Mouse (Mus musculus) ovary, postnatal 14 days (tissue): Measurements from ENCODE around the gene Fastkd5.

Experiments
- DNase-seq: peaks from one replicate; pipeline ENCODE4 v3.0.0; 2022; ENCODE audit warnings: low spot score

Gene Fastkd5

GRCm38 (mm10) chr2:130634006-130634738, 4.3 kb upstream of the Fastkd5 start:
- no peak for DNase-seq

- DNase-seq = no peak
Observed at GRCm38 (mm10) chr2:130632887-130633675, 3.3 kb upstream of the Fastkd5 start.

DNA sequence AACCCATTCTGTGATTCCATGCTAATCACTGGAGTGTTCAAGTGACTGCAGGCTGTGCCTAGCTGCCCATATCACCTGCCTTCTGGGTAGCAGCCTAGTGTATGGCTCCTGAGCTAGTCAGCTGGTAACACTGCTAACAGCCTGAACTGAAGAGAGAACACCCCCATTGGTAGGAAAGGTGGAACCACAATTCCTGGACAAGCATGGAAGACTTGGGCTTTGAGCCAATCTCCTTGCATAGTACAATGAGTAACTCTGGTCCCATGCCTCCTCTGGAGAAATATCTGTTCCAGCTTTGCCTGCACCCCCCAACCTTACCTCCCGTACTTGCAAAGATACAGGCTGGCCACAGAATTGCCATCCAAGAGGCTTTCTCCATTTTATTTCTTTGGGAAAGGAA, 2.6 kb upstream of the Fastkd5 start:
- no peak for DNase-seq

DNA sequence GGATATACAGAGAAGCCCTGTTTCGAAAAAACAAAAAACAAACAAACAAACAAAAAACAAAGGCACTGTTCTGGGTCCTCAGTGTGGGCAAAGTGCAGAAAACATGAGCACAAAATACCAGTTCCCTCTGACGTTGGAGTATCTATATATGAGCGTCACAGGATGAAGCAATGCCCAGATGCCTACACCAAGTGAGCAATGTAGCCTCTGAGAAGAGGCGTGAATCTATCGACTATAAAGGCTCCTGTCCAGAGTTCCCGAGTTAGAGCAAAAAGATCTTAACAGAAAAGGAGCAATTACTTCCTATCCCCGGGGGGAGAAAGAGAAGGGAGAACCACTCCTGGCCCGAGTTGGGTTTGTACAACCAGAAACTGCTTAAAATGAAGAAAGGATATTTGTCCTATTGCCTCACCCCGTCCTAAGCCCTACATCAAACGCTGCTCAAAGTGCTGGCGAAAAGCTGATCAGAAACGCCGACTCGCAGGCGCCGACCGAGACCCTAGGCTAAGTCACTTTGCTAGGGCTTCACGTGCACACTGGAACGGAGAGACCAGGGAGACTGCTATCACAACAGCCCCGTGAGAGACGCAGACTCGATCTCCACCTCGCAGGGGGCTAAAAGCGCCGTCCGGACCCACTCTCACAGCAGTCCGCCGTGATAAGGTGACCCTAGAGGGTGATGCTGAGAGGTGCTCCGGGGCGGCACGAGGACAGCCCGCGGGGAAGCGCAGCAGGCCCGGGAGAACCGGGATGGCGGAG, 568 bp downstream of the Fastkd5 start:
- DNase-seq = no peak

DNA sequence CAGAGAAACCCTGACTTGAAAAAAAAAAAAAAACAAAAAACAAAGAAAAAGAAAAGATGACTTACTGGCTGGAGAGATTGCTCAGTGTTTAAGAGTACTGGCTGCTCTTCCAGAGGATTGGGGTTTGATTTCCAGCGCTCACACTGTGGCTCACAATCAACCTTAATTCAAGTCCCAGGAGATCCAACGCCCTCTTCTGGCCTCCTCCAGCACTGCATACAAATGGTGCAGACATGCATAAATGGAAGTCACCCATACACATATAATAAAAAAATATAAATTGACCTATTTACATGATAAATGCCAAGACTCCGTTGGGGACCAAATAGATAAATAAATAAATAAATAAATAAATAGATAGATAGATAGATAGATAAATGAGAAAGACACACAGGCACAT, 1.4 kb downstream of the Fastkd5 start:
- DNase-seq = no peak

GRCm38 (mm10) chr2:130618972-130619371, 10.9 kb downstream of the Fastkd5 start:
- DNase-seq = no peak

DNA sequence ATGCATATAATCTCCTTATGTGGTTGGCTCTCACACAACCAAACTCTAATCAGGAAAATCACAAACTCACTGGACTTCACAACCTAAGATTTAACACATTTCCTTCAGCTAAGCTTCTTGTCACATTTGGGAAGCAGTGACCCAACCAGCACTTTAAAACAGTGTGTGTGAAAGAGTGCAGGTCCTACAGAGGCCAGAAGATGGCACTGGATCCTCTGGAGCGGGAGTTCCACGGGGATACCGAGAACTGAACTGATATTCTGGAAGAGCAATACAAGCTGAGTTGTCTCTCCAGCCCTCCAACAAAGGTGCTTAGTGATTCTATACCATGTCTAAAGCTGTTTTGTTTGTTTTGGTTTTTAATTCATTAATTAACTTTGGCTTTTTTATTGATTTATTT, 16.7 kb downstream of the Fastkd5 start:
- DNase-seq = no peak

GRCm38 (mm10) chr2:130602195-130602594, 27.6 kb downstream of the Fastkd5 start:
- no peak for DNase-seq

DNA sequence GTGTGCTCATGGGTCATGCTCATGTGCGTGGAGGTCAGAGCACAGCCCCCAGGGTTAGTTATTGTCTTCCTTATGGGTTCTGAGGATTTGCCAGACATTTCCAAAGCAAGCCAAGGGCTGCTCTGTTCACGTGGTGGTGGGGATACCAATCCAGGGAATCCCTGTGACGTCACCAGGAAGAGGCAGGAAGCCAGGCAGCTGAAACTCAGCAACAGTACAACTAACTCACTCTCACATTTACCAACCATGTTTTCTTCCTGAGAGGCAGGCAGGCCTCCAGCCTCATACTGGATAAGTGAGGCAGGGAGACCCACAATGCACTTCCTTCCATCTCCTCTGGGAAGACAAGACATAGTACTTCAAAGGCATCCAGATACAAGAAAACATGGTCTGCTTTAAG, 31.4 kb downstream of the Fastkd5 start:
- no peak for DNase-seq

GRCm38 (mm10) chr2:130597601-130598010, 32.2 kb downstream of the Fastkd5 start:
- DNase-seq = no peak

DNA sequence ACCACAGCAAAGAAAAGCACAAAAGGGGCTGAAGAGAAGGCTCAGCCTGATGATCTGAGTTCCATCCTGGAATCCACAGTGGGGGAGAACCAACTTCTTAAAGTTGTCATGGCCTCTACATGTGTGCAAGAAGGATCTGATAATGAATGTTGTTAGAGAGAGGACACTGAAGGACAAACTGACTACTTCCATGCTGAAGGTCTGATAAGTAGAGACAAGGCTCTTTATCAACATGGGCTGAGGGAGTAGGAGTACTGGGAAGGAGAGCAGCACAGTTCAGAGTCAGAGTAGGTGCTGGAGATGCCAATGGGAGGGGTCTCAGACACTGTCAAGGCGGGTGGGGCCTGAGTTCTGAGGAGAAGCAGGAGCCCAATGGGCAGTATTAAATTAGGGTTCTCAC, 34.2 kb downstream of the Fastkd5 start:
- DNase-seq = no peak

DNA sequence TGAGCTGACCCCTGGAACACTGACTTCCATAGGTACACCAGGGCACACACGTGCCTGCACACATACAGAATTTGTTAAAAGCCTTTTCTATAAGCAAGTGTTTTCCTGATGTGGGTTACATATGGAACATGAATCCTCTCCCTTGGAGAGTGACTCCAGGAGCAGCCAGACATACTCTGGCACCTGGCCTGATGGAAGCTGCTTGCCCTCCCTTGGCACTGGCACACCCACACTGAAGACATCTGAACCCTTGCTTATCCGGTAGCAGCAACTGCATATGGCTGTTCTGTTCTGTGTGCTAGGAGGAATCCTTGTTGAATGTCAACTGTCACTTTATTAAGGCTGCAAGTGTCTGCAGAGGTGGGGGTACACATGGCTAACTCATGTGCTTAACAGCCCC, 38.8 kb downstream of the Fastkd5 start:
- DNase-seq = no peak

DNA sequence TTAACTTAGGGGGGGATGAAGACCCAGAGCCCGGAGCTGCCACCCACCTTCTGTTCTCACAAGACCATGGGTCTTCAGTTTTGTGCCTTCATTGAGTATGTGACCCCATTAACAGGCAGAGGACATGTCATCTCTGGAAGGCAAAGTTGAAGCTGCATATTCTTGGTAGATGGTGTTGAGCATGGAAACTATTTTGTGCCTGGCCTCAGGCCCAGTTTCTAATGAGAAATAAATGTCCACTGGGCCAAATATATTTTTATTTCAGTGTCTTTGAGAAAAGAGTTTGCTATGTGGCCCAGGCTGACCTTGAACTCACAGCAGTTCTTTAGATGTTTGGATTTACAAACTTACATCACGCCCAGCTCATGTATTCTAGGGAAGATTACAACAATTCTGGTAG, 40.1 kb downstream of the Fastkd5 start:
- DNase-seq = no peak

DNA sequence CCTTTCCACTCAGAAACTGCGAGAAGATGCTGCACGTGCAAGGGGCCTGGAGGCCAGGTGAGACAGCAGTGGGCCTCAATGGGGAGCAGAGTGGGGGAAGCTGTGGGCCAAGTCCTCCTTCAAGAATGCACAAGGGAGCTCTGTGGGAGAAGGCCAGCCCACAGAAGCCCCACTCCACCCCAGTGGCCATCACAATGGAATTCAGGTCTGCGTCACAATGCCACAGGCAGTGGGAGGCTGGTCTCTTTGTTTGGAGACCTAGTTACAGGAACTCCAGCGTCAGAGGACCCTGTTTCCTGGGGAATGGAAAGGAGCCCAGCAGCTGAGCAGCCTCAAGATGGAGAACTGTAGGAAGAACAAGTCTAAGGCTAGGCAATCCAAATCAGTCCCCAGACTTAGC, 40.7 kb downstream of the Fastkd5 start:
- no peak for DNase-seq

DNA sequence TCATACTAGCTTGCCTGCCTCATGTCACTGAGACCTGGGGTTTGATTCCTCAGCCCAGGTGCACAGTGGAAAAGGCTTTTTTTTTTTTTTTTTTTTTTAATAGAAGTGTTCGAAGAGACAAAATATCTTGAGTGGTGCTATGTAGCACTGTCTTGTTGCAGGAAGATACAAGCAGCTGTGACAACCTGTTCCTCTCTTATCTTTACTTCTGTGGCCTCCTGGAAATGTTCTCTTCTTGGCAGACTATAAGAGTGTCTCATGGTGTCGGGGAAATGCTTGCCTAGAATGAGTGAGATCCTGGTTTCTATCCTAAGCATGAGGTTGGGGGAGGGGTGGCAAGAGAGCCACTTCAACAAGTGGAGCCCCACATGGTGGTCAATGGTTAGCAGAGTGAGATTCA, 41.5 kb downstream of the Fastkd5 start:
- no peak for DNase-seq

- no peak for DNase-seq
Observed at GRCm38 (mm10) chr2:130586016-130586415, 43.8 kb downstream of the Fastkd5 start.

- DNase-seq = no peak
Observed at GRCm38 (mm10) chr2:130583902-130584560, 45.8 kb downstream of the Fastkd5 start.

DNA sequence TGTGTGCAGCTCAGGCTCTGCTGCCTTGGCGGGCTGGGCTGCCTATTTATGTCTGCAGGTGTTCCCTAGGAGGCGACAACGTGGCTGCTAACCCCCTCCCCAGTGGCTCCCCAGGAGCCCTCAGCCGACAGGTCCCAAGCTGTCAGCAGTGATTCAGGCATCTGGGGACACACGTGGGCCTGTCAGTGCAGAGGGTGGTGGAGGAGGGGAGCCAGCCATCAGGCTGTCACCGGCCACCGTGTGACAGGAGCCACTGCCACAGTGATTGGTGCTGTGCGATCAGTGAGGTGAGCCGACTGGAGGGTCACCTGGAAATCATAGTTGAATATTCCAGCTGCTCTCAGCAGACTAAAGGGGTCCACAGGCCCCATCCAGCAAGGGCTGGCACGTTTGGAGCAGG, 47.3 kb downstream of the Fastkd5 start, which contains the start of gene Avp:
TSS of gene Avp (minus strand) at position 3 of the 400 bp plus-strand sequence.
- DNase-seq = no peak

DNA sequence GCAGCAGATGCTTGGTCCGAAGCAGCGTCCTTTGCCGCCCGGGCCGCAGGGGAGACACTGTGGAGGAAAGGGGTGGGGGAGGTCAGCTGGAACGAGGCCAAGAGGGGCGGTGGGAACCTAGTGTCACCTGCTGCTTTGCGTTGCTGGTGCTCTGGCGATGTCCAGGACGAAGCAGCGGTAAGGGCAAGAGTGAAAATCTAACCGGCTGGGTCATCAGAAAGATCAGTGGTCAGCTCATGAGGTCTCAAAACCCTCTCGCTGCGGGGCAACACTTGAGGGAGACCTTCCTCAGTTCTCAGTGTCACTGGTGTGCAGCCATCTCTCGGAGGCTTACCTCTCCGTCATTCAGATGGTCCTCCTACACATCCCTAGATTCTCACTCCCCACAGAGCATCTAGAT, 48.6 kb downstream of the Fastkd5 start:
- no peak for DNase-seq

DNA sequence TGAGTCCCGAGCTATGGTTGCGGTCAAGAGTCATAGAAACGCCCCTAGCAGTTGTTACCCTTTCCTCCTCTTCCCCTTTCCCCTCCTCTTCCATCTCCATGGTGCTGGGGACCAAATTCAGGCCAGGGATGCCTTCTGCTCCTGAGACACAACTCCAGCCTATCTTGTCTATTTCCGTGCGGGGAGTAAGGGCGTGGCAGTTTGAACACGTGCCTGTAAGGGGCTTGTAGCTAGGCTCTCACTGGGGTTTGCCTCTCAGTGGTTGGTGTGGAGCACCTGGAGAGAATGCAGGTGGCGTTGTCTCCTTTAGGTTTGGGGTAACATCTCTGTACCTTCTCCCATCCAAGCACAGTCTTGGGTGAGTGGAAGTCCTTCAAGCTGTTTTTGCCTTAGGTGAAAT, 50.0 kb downstream of the Fastkd5 start:
- no peak for DNase-seq

DNA sequence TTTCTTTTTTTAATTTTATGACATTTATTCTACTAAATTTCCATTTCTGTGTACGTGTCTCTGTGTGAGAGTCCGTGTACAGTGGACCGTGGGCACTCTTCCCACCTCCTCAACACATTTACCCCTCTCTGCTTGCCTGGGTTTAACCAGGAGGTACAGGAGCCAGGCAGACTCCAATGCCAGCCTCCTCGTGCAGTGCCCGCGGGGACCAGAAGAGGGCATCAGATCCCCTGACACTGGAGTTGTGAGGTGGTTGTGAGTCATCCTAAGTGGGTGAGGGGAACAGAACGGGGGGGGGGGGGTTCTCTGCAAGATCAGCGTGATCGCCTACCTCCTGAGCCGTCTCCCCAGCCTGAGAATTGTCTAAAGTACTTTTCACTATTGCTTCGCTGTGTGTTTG, 51.7 kb downstream of the Fastkd5 start:
- peak; percentile 47 for DNase-seq

DNA sequence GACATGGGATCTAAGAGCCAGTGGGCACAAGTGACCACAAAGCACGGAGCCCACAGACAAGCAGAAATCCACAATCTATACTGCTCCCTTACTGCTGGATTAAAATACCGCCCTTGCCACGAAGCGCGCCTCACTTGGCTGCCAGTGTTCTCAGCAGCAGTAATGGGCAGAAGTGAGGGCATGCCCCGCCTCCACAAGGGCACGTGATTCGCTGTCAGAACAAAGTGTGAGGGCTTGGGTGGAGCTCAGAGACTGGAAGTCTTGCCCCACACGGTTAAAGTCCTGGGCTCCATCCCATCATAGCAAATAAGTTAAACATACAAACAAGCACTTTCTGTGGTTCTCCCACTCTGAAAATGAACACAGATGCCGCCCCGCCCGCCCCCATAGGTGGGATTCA, 52.2 kb downstream of the Fastkd5 start:
- no peak for DNase-seq
